Mouse (Mus musculus) heart, embryonic 15.5 days (tissue): Measurements from ENCODE around the gene Hoxd3. TPM values are rescaled to one million over a fixed set of nuclear protein-coding genes. Genes with fewer than 3 reads are reported as not detected.

Source experiments
- ATAC-seq: fragments of 200-750 bp; cut with Nextera tagmentation; replicated peaks from 2 replicates; pipeline ENCODE4 v1.8.0; 2017; ENCODE audit warnings: low read depth, moderate TSS enrichment; ENCODE audit not compliant: insufficient number of reproducible peaks, insufficient read depth, low FRiP score
- H3K27ac ChIP-seq: fragments of 300-500 bp; sonication (generic); 2 replicates; pipeline ENCODE4 v1.5.1; 2015; ENCODE audit warnings: mild to moderate bottlenecking, inconsistent platforms
- H3K27me3 ChIP-seq: fragments of 300-500 bp; sonication (generic); 2 replicates; pipeline ENCODE4 v1.6.1; 2015; ENCODE audit warnings: inconsistent platforms
- H3K36me3 ChIP-seq: fragments of 300-500 bp; sonication (generic); 2 replicates; pipeline ENCODE4 v1.6.1; 2015; ENCODE audit warnings: mild to moderate bottlenecking, inconsistent platforms
- H3K4me1 ChIP-seq: fragments of 300-500 bp; sonication (generic); replicated peaks from 2 replicates; pipeline ENCODE4 v1.6.1; 2015; ENCODE audit warnings: inconsistent platforms
- H3K4me2 ChIP-seq: fragments of 300-500 bp; sonication (generic); 2 replicates; pipeline ENCODE4 v1.6.1; 2015; ENCODE audit warnings: inconsistent platforms, mild to moderate bottlenecking, moderate library complexity
- H3K4me3 ChIP-seq: fragments of 300-500 bp; sonication (generic); 2 replicates; pipeline ENCODE4 v1.5.1; 2015; ENCODE audit warnings: mild to moderate bottlenecking, inconsistent platforms
- H3K9ac ChIP-seq: fragments of 300-500 bp; sonication (generic); 2 replicates; pipeline ENCODE4 v1.6.1; 2015; ENCODE audit warnings: mild to moderate bottlenecking, inconsistent platforms
- H3K9me3 ChIP-seq: fragments of 300-500 bp; sonication (generic); replicated peaks from 2 replicates; pipeline ENCODE4 v1.6.1; 2016; ENCODE audit warnings: inconsistent platforms
- WGBS: fragments of 180-500 bp; shearing (Covaris S2); methylation state at CpG from one replicate; pipeline ENCODE4 v1.1.7; 2015; ENCODE audit warnings: mixed read lengths; 5-methylcytosine and 5-hydroxymethylcytosine counted together
- polyA plus RNA-seq: library from polyadenylated mRNA; unstranded; fragments of >200 nt; fragmentation: Nextera tagmentation; extraction: Ambion mirVana; gene quantifications from 2 replicates; pipeline ENCODE4 v1.2.1, GENCODE M21; 2015

Hoxd3 gene
- polyA plus RNA-seq = 0.29 and 1.0 TPM in 2 replicates

- Histone ChIP-seq H3K27me3 (peaks cover 97% of the 10 kb centered on the region), H3K9ac (0 out of 2 replicates have a peak within 1 kb of the TSS, but pooled peaks have one; percentile 7), H3K4me2 (peak within 1 kb of the TSS; percentile 63), H3K9me3 (no peaks in the 10 kb centered on the region), H3K36me3 (no peaks in the 10 kb centered on the region), H3K4me3 (peak within 1 kb of the TSS; percentile 45), H3K4me1 (peaks cover 16% of the 10 kb centered on the region), H3K27ac (no peak within 1 kb of the TSS)
- under 1% methylated on average over 65 of the region's 65 CpGs for WGBS
- peak; percentile 35 for ATAC-seq
These were observed at the start of gene Hoxd3, which contains the start of gene Hoxd4 for GRCm38 (mm10) chr2:74711721-74712621. Gene Hoxd3 (plus strand): TSS chr2:74711927. Gene Hoxd4 (plus strand): TSS chr2:74711929.

DNA sequence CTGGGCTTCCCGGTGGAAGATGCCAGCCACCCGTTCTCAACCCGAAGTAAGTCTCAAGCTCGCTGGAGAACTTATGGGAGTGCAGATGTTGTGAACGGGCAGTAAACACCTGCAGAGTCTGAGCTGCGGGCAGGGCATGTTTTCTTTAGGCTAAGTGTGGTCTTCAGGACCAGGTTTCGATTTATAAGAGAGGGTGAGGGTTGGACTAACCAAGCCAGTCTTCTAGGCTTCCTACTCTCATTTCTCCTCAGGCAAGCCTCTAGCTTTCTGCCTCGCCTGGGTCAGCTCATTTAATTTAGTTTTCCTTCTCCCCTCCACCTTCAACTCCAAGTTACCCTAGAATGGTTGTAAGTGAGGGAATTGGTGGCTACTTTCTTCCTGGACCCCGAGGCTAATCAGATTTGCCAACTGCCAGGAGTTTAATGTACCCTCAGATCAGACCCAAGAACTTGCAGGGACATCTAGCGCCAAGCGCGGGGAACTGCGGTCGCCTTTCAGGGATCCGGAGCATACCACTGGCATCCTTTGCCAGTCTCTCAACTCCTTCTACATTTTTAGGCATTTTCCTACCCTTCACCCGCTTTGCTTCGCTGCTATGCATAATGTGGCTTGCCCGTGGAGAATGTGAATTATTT lies 48.3 kb upstream of the Hoxd3 start:
- Histone ChIP-seq H3K36me3 (no peaks in the 10 kb centered on the region), H3K4me1 (peaks cover 24% of the 10 kb centered on the region), H3K27ac (no peak overlapping the region), H3K4me2 (no peak overlapping the region), H3K4me3 (no peak overlapping the region), H3K9me3 (no peaks in the 10 kb centered on the region), H3K27me3 (peaks cover 97% of the 10 kb centered on the region), H3K9ac (no peak overlapping the region)
- no peak for ATAC-seq
- 4% methylated on average over 18 of the region's 18 CpGs for WGBS

DNA sequence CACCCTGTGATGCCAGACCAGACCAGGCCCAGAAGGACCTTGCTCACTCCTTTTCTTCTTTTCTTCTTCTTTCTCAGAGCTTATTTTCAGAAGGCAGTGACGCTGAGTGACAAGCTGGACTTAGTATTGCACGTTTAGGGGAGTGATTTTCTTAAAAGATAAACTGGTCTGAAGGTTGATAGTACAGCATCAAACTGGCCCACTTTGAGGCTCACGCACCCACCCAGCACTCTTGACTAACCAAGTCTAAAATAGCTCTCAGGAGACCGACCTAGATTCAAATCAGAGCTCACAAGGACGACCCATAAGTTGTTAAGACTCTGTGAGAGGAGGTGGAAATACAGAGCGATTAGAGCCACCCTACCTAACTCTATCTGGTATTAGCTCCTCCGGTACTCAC lies 45.3 kb upstream of the Hoxd3 start:
- no peak overlapping the region for H3K4me2 ChIP-seq
- H3K4me1 ChIP-seq = peaks cover 16% of the 10 kb centered on the region
- no peaks in the 10 kb centered on the region for H3K9me3 ChIP-seq
- H3K9ac ChIP-seq = no peak overlapping the region
- no peak overlapping the region for H3K27ac ChIP-seq
- no peaks in the 10 kb centered on the region for H3K36me3 ChIP-seq
- no peak overlapping the region for H3K4me3 ChIP-seq
- no peak for ATAC-seq
- H3K27me3 ChIP-seq = peaks cover 95% of the 10 kb centered on the region
- WGBS = 4% methylated on average over 7 of the region's 7 CpGs

DNA sequence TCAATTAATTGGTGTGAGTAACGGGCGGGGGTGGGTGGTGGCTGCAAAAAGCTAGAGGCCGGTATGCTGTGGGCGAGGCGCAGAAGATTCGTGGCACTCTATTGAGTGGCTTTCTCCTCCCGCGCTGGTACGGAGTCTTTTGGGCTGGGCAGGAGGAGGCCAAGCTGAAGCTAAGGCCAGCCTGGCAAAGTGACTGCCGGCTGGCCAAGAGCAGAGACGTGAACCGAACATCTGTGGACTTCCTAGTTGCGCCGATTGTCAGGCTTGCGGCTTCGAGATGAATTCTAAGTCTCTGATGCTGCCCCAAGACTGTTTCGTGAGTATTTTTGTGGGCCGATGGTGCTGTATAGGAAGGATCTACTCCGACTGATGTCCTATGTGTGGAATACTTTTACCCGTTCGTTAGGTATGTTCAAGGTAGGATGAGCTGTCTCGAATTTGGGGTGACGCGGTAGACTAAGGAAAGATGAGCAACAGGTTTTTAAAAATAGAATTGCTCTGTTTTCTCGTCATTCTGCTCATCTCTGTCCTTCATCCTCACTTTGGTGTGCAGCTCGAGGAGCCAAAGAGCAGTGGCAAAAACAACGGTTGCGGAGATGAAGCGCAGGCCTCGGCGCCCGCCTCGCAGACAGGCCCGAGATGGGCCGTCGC lies 44.4 kb upstream of the Hoxd3 start:
- no peaks in the 10 kb centered on the region for H3K36me3 ChIP-seq
- H3K9me3 ChIP-seq = no peaks in the 10 kb centered on the region
- no peak overlapping the region for H3K27ac ChIP-seq
- peak overlapping the region; percentile 73 for H3K4me2 ChIP-seq
- H3K9ac ChIP-seq = no peak overlapping the region
- H3K27me3 ChIP-seq = peaks cover 95% of the 10 kb centered on the region
- peaks cover 13% of the 10 kb centered on the region for H3K4me1 ChIP-seq
- 3% methylated on average over 36 of the region's 36 CpGs for WGBS
- peak overlapping the region; percentile 45 for H3K4me3 ChIP-seq
- ATAC-seq = no peak

DNA sequence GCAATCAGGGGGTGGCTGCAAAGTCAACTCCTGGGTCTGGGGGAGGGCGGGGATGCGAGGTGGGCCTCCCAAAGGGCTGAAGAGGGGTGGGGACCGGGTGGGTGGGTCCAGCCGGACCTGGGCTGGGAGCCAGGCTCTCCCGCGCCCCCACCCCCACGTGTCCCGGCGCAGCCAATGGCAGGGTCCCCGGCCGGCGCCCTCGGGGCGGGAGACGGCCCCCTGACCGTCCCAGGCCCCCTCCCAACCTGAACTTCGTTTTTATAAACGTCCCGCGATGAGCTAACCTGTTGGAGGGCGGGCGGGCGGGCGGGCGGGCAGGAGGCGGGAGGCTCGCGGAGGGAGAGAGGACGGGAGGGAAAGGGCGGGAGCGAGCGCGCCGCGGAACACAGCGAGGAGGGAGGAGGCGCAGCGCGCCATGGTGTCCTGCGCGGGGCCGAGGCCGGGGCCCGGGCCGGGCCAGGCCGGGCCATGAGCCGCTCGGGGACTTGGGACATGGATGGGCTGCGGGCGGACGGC lies 43.8 kb upstream of the Hoxd3 start, which contains the start of gene Hoxd13:
Gene Hoxd13 (plus strand): TSS at position 469 of the 516 bp plus-strand sequence.
- peak within 1 kb of the TSS; percentile 73 for H3K4me2 ChIP-seq
- H3K27me3 ChIP-seq = peaks cover 95% of the 10 kb centered on the region
- H3K36me3 ChIP-seq = no peaks in the 10 kb centered on the region
- H3K9ac ChIP-seq = 0 out of 2 replicates have a peak within 1 kb of the TSS, but pooled peaks have one; percentile 18
- H3K27ac ChIP-seq = no peak within 1 kb of the TSS
- WGBS = 1% methylated on average over 42 of the region's 51 CpGs
- H3K4me3 ChIP-seq = peak within 1 kb of the TSS; percentile 45
- no peaks in the 10 kb centered on the region for H3K9me3 ChIP-seq
- peak; percentile 65 for ATAC-seq
- H3K4me1 ChIP-seq = peaks cover 18% of the 10 kb centered on the region

DNA sequence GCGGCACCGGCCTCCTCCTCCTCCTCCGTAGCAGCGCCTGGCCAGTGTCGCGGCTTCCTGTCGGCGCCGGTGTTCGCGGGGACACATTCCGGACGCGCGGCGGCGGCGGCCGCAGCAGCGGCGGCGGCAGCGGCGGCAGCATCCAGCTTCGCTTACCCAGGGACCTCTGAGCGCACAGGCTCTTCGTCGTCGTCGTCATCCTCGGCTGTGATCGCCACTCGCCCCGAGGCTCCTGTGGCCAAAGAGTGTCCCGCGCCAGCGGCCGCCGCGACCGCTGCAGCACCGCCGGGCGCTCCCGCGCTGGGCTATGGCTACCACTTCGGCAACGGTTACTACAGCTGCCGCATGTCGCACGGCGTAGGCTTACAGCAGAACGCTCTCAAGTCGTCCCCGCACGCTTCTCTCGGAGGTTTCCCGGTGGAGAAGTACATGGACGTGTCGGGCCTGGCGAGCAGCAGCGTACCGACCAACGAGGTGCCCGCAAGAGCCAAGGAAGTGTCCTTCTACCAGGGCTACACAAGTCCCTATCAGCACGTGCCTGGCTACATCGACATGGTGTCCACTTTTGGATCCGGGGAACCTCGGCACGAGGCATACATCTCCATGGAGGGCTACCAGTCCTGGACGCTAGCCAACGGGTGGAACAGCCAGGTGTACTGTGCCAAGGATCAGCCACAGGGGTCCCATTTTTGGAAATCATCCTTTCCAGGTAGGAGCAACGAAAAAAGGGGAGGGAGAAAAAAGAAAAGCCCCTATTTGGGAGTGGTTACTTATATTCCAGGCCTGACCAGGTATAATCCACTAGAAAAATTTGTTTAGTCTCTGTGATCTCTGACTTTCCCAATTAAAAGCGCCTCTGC lies 43.1 kb upstream of the Hoxd3 start:
- 0 out of 2 replicates have a peak overlapping the region, but pooled peaks have one; percentile 18 for H3K9ac ChIP-seq
- peak overlapping the region; percentile 73 for H3K4me2 ChIP-seq
- no peak overlapping the region for H3K27ac ChIP-seq
- H3K4me1 ChIP-seq = peaks cover 18% of the 10 kb centered on the region
- H3K27me3 ChIP-seq = peaks cover 95% of the 10 kb centered on the region
- WGBS = under 1% methylated on average over 60 of the region's 74 CpGs
- H3K4me3 ChIP-seq = peak overlapping the region; percentile 45
- H3K36me3 ChIP-seq = no peaks in the 10 kb centered on the region
- H3K9me3 ChIP-seq = no peaks in the 10 kb centered on the region
- peak; percentile 32; the same call in 1 of the 2 replicates for ATAC-seq

DNA sequence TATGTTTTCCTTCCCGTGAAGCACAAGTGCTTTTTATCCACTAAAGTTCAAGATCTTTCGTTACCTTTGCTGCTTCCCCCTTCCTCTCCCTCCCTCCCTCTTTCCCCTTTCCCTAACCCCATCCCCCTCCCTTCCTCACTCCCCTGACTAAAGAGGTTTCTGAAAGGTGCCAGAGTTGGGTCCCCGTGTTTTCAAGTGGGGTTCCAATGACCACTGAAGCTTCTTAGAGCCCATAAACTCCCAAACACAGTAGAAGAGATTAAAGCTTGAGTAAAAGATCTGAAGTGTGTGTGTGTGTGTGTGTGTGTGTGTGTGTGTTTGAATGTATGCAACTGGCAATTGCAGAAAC lies 42.5 kb upstream of the Hoxd3 start:
- ATAC-seq = no peak
- H3K27me3 ChIP-seq = peaks cover 95% of the 10 kb centered on the region
- H3K9me3 ChIP-seq = no peaks in the 10 kb centered on the region
- H3K36me3 ChIP-seq = no peaks in the 10 kb centered on the region
- no peak overlapping the region for H3K27ac ChIP-seq
- no peak overlapping the region for H3K9ac ChIP-seq
- no peak overlapping the region for H3K4me3 ChIP-seq
- WGBS = 4% methylated on average over 3 of the region's 3 CpGs
- H3K4me2 ChIP-seq = no peak overlapping the region
- peaks cover 18% of the 10 kb centered on the region for H3K4me1 ChIP-seq

DNA sequence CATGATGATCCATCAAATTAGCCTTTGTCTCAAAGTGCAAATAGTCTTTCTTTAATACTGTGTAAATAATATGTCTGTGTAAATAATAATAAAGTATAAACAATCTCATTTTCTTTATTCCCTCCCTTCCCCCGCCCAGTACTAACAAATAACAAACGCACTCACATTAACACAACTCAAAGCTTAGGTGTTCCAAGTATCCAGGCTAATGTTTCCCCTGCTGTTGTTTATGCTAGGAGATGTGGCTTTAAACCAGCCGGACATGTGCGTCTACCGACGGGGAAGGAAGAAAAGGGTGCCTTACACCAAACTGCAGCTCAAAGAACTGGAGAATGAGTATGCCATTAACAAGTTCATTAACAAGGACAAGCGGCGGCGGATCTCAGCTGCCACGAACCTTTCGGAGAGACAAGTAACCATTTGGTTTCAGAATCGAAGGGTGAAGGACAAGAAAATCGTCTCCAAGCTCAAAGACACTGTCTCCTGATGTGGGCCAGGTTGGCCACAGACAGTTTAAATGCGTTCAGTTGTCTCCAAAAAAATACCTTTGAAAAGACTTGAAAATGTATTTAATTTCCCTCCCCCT lies 42.0 kb upstream of the Hoxd3 start:
- no peak overlapping the region for H3K4me3 ChIP-seq
- H3K27ac ChIP-seq = no peak overlapping the region
- no peak overlapping the region for H3K9ac ChIP-seq
- WGBS = 2% methylated on average over 14 of the region's 14 CpGs
- no peak overlapping the region for H3K4me2 ChIP-seq
- no peak for ATAC-seq
- H3K27me3 ChIP-seq = peaks cover 95% of the 10 kb centered on the region
- H3K36me3 ChIP-seq = no peaks in the 10 kb centered on the region
- H3K4me1 ChIP-seq = peaks cover 18% of the 10 kb centered on the region
- no peaks in the 10 kb centered on the region for H3K9me3 ChIP-seq

DNA sequence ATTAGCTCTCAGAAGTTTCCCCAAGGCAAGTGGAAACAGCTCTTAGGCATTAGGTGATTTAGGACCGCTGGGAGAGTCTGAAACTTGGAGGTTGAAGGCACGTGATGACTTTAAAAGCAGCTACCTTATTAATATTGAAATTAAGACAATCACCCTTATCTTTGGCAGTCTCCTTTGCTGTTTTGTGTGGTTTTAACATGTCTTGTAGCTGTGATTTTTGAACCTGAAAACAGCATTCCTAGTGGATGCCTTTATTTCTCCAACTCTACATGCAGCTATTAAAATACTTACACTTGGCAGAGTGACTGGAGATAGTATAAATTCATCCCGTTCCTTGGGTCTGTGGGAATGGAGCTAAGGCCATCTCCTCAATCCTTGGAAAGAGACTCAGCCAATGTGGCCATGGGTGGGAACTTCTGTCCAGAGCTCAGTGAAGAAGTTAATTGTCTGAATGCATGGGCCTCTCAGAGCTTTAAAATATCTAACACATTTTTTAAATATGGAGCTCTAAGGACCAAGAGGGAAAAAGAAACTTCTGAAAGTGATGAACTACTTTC lies 41.0 kb upstream of the Hoxd3 start:
- Histone ChIP-seq H3K9me3 (no peaks in the 10 kb centered on the region), H3K4me3 (no peak overlapping the region), H3K27ac (no peak overlapping the region), H3K9ac (no peak overlapping the region), H3K36me3 (no peaks in the 10 kb centered on the region), H3K27me3 (peaks cover 96% of the 10 kb centered on the region), H3K4me2 (no peak overlapping the region), H3K4me1 (peaks cover 18% of the 10 kb centered on the region)
- no peak for ATAC-seq
- WGBS = 4% methylated on average over 3 of the region's 3 CpGs

GRCm38 (mm10) chr2:74671847-74672246 lies 39.9 kb upstream of the Hoxd3 start:
- H3K27me3 ChIP-seq = peaks cover 98% of the 10 kb centered on the region
- ATAC-seq = no peak
- H3K27ac ChIP-seq = no peak overlapping the region
- H3K36me3 ChIP-seq = no peaks in the 10 kb centered on the region
- no peak overlapping the region for H3K9ac ChIP-seq
- WGBS = 21% methylated on average over 5 of the region's 5 CpGs
- no peaks in the 10 kb centered on the region for H3K9me3 ChIP-seq
- H3K4me3 ChIP-seq = no peak overlapping the region
- peak overlapping the region; percentile 70; the same call in 1 of the 2 replicates for H3K4me2 ChIP-seq
- peaks cover 18% of the 10 kb centered on the region for H3K4me1 ChIP-seq
